Mouse (Mus musculus): ENCODE data around the gene Psmd3.
"Not testable (repeated sequence)": the region's sequence is repeated elsewhere in the genome, so short reads cannot be mapped to it uniquely, and the experiment has no call there.

Gene Psmd3

GRCm38 (mm10) chr11:98681786-98682745 is at the start of gene Psmd3:
TSS of gene Psmd3 (plus strand) at chr11:98682554.
- peak; percentile 98 for DNase-seq (ENCODE audit: low read depth, low spot score)

- DNase-seq (ENCODE audit: low read depth, low spot score), result peak; percentile 10
Measured at GRCm38 (mm10) chr11:98635312-98635970, 46.9 kb upstream of the Psmd3 start.

GRCm38 (mm10) chr11:98637501-98637900 is 44.9 kb upstream of the Psmd3 start:
- no peak for DNase-seq (ENCODE audit: low read depth, low spot score)

GRCm38 (mm10) chr11:98640091-98640490 is 42.3 kb upstream of the Psmd3 start:
- no peak for DNase-seq (ENCODE audit: low read depth, low spot score)

- DNase-seq (ENCODE audit: low read depth, low spot score), result no peak
Measured at GRCm38 (mm10) chr11:98644757-98645156, 37.6 kb upstream of the Psmd3 start.

- no peak for DNase-seq (ENCODE audit: low read depth, low spot score)
Measured at GRCm38 (mm10) chr11:98645946-98646345, 36.4 kb upstream of the Psmd3 start.

GRCm38 (mm10) chr11:98646459-98646858 is 35.9 kb upstream of the Psmd3 start, which contains the start of gene Gsdma2:
TSS of gene Gsdma2 (plus strand) at chr11:98646759.
- DNase-seq (ENCODE audit: low read depth, low spot score), result no peak

GRCm38 (mm10) chr11:98655076-98655475 is 27.3 kb upstream of the Psmd3 start:
- peak; percentile 58 for DNase-seq (ENCODE audit: low read depth, low spot score)

- peak; percentile 75 for DNase-seq (ENCODE audit: low read depth, low spot score)
Measured at GRCm38 (mm10) chr11:98660517-98660916, 21.8 kb upstream of the Psmd3 start.

GRCm38 (mm10) chr11:98664091-98664490 is 18.3 kb upstream of the Psmd3 start, which contains the start of gene Gsdma:
TSS of gene Gsdma (plus strand) at chr11:98664351.
- no peak for DNase-seq (ENCODE audit: low read depth, low spot score)

- DNase-seq (ENCODE audit: low read depth, low spot score), result no peak
Measured at GRCm38 (mm10) chr11:98668984-98669383, 13.4 kb upstream of the Psmd3 start.

GRCm38 (mm10) chr11:98671284-98671815 is 11.0 kb upstream of the Psmd3 start:
- DNase-seq (ENCODE audit: low read depth, low spot score), result no peak

GRCm38 (mm10) chr11:98671857-98672256 is 10.5 kb upstream of the Psmd3 start:
- DNase-seq (ENCODE audit: low read depth, low spot score), result no peak

- no peak for DNase-seq (ENCODE audit: low read depth, low spot score)
Measured at GRCm38 (mm10) chr11:98672482-98672881, 9.9 kb upstream of the Psmd3 start.

- peak; percentile 66 for DNase-seq (ENCODE audit: low read depth, low spot score)
Measured at GRCm38 (mm10) chr11:98673136-98673535, 9.2 kb upstream of the Psmd3 start.

- DNase-seq (ENCODE audit: low read depth, low spot score), result no peak
Measured at GRCm38 (mm10) chr11:98675829-98676363, 6.5 kb upstream of the Psmd3 start.

- no peak for DNase-seq (ENCODE audit: low read depth, low spot score)
Measured at GRCm38 (mm10) chr11:98680023-98680422, 2.3 kb upstream of the Psmd3 start.

- not testable (repeated sequence) for DNase-seq (ENCODE audit: low read depth, low spot score)
Measured at GRCm38 (mm10) chr11:98680595-98680994, 1.8 kb upstream of the Psmd3 start.

GRCm38 (mm10) chr11:98681186-98681585 is 1.2 kb upstream of the Psmd3 start:
- no peak for DNase-seq (ENCODE audit: low read depth, low spot score)

- DNase-seq (ENCODE audit: low read depth, low spot score), result no peak
Measured at GRCm38 (mm10) chr11:98682811-98683210, 457 bp downstream of the Psmd3 start.

- DNase-seq (ENCODE audit: low read depth, low spot score), result no peak
Measured at GRCm38 (mm10) chr11:98685642-98686041, 3.3 kb downstream of the Psmd3 start.

GRCm38 (mm10) chr11:98686976-98687375 is 4.6 kb downstream of the Psmd3 start:
- DNase-seq (ENCODE audit: low read depth, low spot score), result no peak

Measured in mesoderm, embryonic 11.5 days (tissue).